Mouse (Mus musculus): ENCODE measurements at regions not wholly inside any gene's neighbourhood (a gene's known extent, or its start where the extent isn't known, plus 50 kb on each side); places are given as distances from the start of the nearest gene placed in this dataset.

GRCm38 (mm10) chr1:154255971-154256370, 55.0 kb downstream of the Zfp648 start:
- WGBS = 64% methylated on average over 1 of the region's 1 CpGs

GRCm38 (mm10) chr1:154256811-154257210, 55.8 kb downstream of the Zfp648 start:
- no peaks in the 10 kb centered on the region for H3K9me3 ChIP-seq
- no peak overlapping the region for H3K9ac ChIP-seq
- H3K4me1 ChIP-seq = 0 out of 2 replicates have a peak, but pooled peaks cover 4% of the 10 kb centered on the region
- no peak overlapping the region for H3K4me2 ChIP-seq (replicated peaks)
- H3K36me3 ChIP-seq = no peaks in the 10 kb centered on the region
- WGBS = 61% methylated on average over 15 of the region's 15 CpGs
- no peak overlapping the region for H3K27ac ChIP-seq
- no peak overlapping the region for H3K4me3 ChIP-seq
- no peak for ATAC-seq (ENCODE audit: low FRiP score, low read depth)
- no peaks in the 10 kb centered on the region for H3K27me3 ChIP-seq (replicated peaks)

More at GRCm38 (mm10) chr1:154255971-154256370, 55.0 kb downstream of the Zfp648 start:
- H3K4me2 ChIP-seq (replicated peaks) = no peak overlapping the region
- no peaks in the 10 kb centered on the region for H3K9me3 ChIP-seq
- H3K4me3 ChIP-seq = no peak overlapping the region
- no peak overlapping the region for H3K9ac ChIP-seq
- no peaks in the 10 kb centered on the region for H3K27me3 ChIP-seq (replicated peaks)
- no peaks in the 10 kb centered on the region for H3K36me3 ChIP-seq
- no peak for ATAC-seq (ENCODE audit: low FRiP score, low read depth)
- H3K4me1 ChIP-seq = 0 out of 2 replicates have a peak, but pooled peaks cover 4% of the 10 kb centered on the region
- H3K27ac ChIP-seq = no peak overlapping the region

- Histone ChIP-seq H3K4me2 (replicated peaks) (no peak overlapping the region), H3K36me3 (no peaks in the 10 kb centered on the region), H3K9ac (no peak overlapping the region), H3K4me3 (no peak overlapping the region), H3K4me1 (0 out of 2 replicates have a peak, but pooled peaks cover 4% of the 10 kb centered on the region), H3K27me3 (replicated peaks) (no peaks in the 10 kb centered on the region), H3K9me3 (no peaks in the 10 kb centered on the region), H3K27ac (no peak overlapping the region)
- ATAC-seq (ENCODE audit: low FRiP score, low read depth) = no peak
- 77% methylated on average over 3 of the region's 3 CpGs for WGBS
Observed at GRCm38 (mm10) chr1:154258511-154258910, 57.5 kb downstream of the Zfp648 start.

GRCm38 (mm10) chr1:154260393-154260792, 59.4 kb downstream of the Zfp648 start:
- ATAC-seq (ENCODE audit: low FRiP score, low read depth) = no peak
- no peaks in the 10 kb centered on the region for H3K36me3 ChIP-seq
- H3K27ac ChIP-seq = no peak overlapping the region
- H3K4me3 ChIP-seq = no peak overlapping the region
- WGBS = 71% methylated on average over 5 of the region's 5 CpGs
- H3K4me1 ChIP-seq = 0 out of 2 replicates have a peak, but pooled peaks cover 4% of the 10 kb centered on the region
- H3K9me3 ChIP-seq = no peaks in the 10 kb centered on the region
- H3K27me3 ChIP-seq (replicated peaks) = no peaks in the 10 kb centered on the region
- no peak overlapping the region for H3K4me2 ChIP-seq (replicated peaks)
- no peak overlapping the region for H3K9ac ChIP-seq

- WGBS = 19% methylated on average over 8 of the region's 8 CpGs
- Histone ChIP-seq H3K4me2 (replicated peaks) (no peak overlapping the region), H3K27me3 (replicated peaks) (no peaks in the 10 kb centered on the region), H3K4me1 (no peaks in the 10 kb centered on the region), H3K36me3 (no peaks in the 10 kb centered on the region), H3K4me3 (no peak overlapping the region), H3K27ac (no peak overlapping the region), H3K9me3 (no peaks in the 10 kb centered on the region), H3K9ac (no peak overlapping the region)
- ATAC-seq (ENCODE audit: low FRiP score, low read depth) = peak; percentile 50; the same call in 1 of the 2 replicates
Observed at GRCm38 (mm10) chr1:154281438-154281837, 80.5 kb downstream of the Zfp648 start.

- Histone ChIP-seq H3K27me3 (replicated peaks) (no peaks in the 10 kb centered on the region), H3K4me2 (replicated peaks) (no peak overlapping the region), H3K36me3 (no peaks in the 10 kb centered on the region), H3K9ac (no peak overlapping the region), H3K27ac (no peak overlapping the region), H3K9me3 (no peaks in the 10 kb centered on the region), H3K4me3 (no peak overlapping the region), H3K4me1 (no peaks in the 10 kb centered on the region)
- WGBS = 81% methylated on average over 4 of the region's 4 CpGs
- ATAC-seq (ENCODE audit: low FRiP score, low read depth) = no peak
Observed at GRCm38 (mm10) chr1:154286080-154286479, 85.1 kb downstream of the Zfp648 start.

GRCm38 (mm10) chr1:154292729-154293128, 91.7 kb downstream of the Zfp648 start:
- H3K4me3 ChIP-seq = no peak overlapping the region
- H3K4me1 ChIP-seq = no peaks in the 10 kb centered on the region
- H3K9ac ChIP-seq = no peak overlapping the region
- no peak overlapping the region for H3K27ac ChIP-seq
- no peaks in the 10 kb centered on the region for H3K9me3 ChIP-seq
- no peak overlapping the region for H3K4me2 ChIP-seq (replicated peaks)
- WGBS = 70% methylated on average over 4 of the region's 4 CpGs
- no peaks in the 10 kb centered on the region for H3K36me3 ChIP-seq
- no peaks in the 10 kb centered on the region for H3K27me3 ChIP-seq (replicated peaks)
- ATAC-seq (ENCODE audit: low FRiP score, low read depth) = no peak

GRCm38 (mm10) chr1:154296080-154296479, 95.1 kb downstream of the Zfp648 start:
- H3K9me3 ChIP-seq = no peaks in the 10 kb centered on the region
- no peak overlapping the region for H3K9ac ChIP-seq
- WGBS = 92% methylated on average over 8 of the region's 8 CpGs
- no peaks in the 10 kb centered on the region for H3K36me3 ChIP-seq
- ATAC-seq (ENCODE audit: low FRiP score, low read depth) = no peak
- H3K4me2 ChIP-seq (replicated peaks) = no peak overlapping the region
- H3K27ac ChIP-seq = no peak overlapping the region
- no peaks in the 10 kb centered on the region for H3K27me3 ChIP-seq (replicated peaks)
- H3K4me3 ChIP-seq = no peak overlapping the region
- H3K4me1 ChIP-seq = no peaks in the 10 kb centered on the region

GRCm38 (mm10) chr1:154299866-154300265, 98.9 kb downstream of the Zfp648 start:
- WGBS = 77% methylated on average over 4 of the region's 4 CpGs
- no peak overlapping the region for H3K4me2 ChIP-seq (replicated peaks)
- no peak for ATAC-seq (ENCODE audit: low FRiP score, low read depth)

GRCm38 (mm10) chr1:154309650-154310049, 108.7 kb downstream of the Zfp648 start:
- H3K27ac ChIP-seq = no peak overlapping the region
- no peak overlapping the region for H3K9ac ChIP-seq
- H3K4me3 ChIP-seq = no peak overlapping the region
- H3K36me3 ChIP-seq = no peaks in the 10 kb centered on the region
- WGBS = 85% methylated on average over 2 of the region's 2 CpGs
- H3K4me1 ChIP-seq = no peaks in the 10 kb centered on the region
- no peak for ATAC-seq (ENCODE audit: low FRiP score, low read depth)
- H3K27me3 ChIP-seq (replicated peaks) = no peaks in the 10 kb centered on the region
- H3K9me3 ChIP-seq = no peaks in the 10 kb centered on the region
- H3K4me2 ChIP-seq (replicated peaks) = no peak overlapping the region

More at GRCm38 (mm10) chr1:154299866-154300265, 98.9 kb downstream of the Zfp648 start:
- H3K27me3 ChIP-seq (replicated peaks) = no peaks in the 10 kb centered on the region
- H3K9me3 ChIP-seq = no peaks in the 10 kb centered on the region
- no peaks in the 10 kb centered on the region for H3K4me1 ChIP-seq
- H3K36me3 ChIP-seq = no peaks in the 10 kb centered on the region
- H3K27ac ChIP-seq = no peak overlapping the region
- H3K4me3 ChIP-seq = no peak overlapping the region
- H3K9ac ChIP-seq = no peak overlapping the region

Measured in neural tube, embryonic 12.5 days (tissue).